Mouse (Mus musculus) erythroblast, embryonic 14.5 days (primary cell): ENCODE results near the gene Abca5.

Experiments
- GATA1 ChIP-seq: IDR thresholded peaks from 2 replicates; pipeline ENCODE4 v1.6.1; 2012; ENCODE audit warnings: low read length, inconsistent platforms, mixed read lengths
- TAL1 ChIP-seq: IDR thresholded peaks from 3 replicates; pipeline ENCODE4 v1.6.1; 2012; ENCODE audit warnings: low read length, inconsistent platforms, mixed read lengths

GRCm38 (mm10) chr11:110306475-110307168, 30.9 kb downstream of the Abca5 start:
- TF ChIP-seq GATA1: no peak
- TF ChIP-seq TAL1: no peak
